Mouse (Mus musculus) neural tube, embryonic 13.5 days (tissue): Measurements from ENCODE around the gene Synrg. TPM values are rescaled to one million over a fixed set of nuclear protein-coding genes. Genes with fewer than 3 reads are reported as not detected.
A peak's percentile ranks its signal among the peaks of the same experiment; 100 is the strongest.

Source experiments
- ATAC-seq: fragments of 200-750 bp; cut with Nextera tagmentation; 2 replicates; pipeline ENCODE4 v1.8.0; 2017; ENCODE audit warnings: low read depth, mild to moderate bottlenecking, moderate TSS enrichment, moderate library complexity
- H3K27ac ChIP-seq: fragments of 300-500 bp; sonication (generic); replicated peaks from 2 replicates; pipeline ENCODE4 v1.5.1; 2015; ENCODE audit warnings: moderate library complexity, mild to moderate bottlenecking, inconsistent platforms
- H3K27me3 ChIP-seq: fragments of 300-500 bp; sonication (generic); 2 replicates; pipeline ENCODE4 v1.6.1; 2015; ENCODE audit warnings: mild to moderate bottlenecking, inconsistent platforms
- H3K36me3 ChIP-seq: fragments of 300-500 bp; sonication (generic); 2 replicates; pipeline ENCODE4 v1.6.1; 2015; ENCODE audit warnings: mild to moderate bottlenecking, inconsistent platforms
- H3K4me1 ChIP-seq: fragments of 300-500 bp; sonication (generic); replicated peaks from 2 replicates; pipeline ENCODE4 v1.6.1; 2015; ENCODE audit warnings: inconsistent platforms
- H3K4me2 ChIP-seq: fragments of 300-500 bp; sonication (generic); 2 replicates; pipeline ENCODE4 v1.6.1; 2015; ENCODE audit warnings: inconsistent platforms, mild to moderate bottlenecking, moderate library complexity
- H3K4me3 ChIP-seq: fragments of 300-500 bp; sonication (generic); 2 replicates; pipeline ENCODE4 v1.5.1; 2015; ENCODE audit warnings: mild to moderate bottlenecking, inconsistent platforms
- H3K9ac ChIP-seq: fragments of 300-500 bp; sonication (generic); 2 replicates; pipeline ENCODE4 v1.6.1; 2015; ENCODE audit warnings: moderate library complexity, mild to moderate bottlenecking, inconsistent platforms
- H3K9me3 ChIP-seq: fragments of 300-500 bp; sonication (generic); 2 replicates; pipeline ENCODE4 v1.6.1; 2016; ENCODE audit warnings: inconsistent platforms
- WGBS: fragments of 180-500 bp; shearing (Covaris S2); methylation state at CpG from one replicate; pipeline ENCODE4 v1.1.7; 2015; 5-methylcytosine and 5-hydroxymethylcytosine counted together
- polyA plus RNA-seq: library from polyadenylated mRNA; unstranded; fragments of >200 nt; fragmentation: Nextera tagmentation; extraction: Ambion mirVana; gene quantifications from 2 replicates; pipeline ENCODE4 v1.2.1, GENCODE M21; 2015

Gene Synrg
- polyA plus RNA-seq, 1 experiment from 2014 or later = 23.2 TPM

- peaks cover 44% of the 10 kb centered on the region for H3K27me3 ChIP-seq
- peaks cover 29% of the 10 kb centered on the region for H3K4me1 ChIP-seq
- H3K4me3 ChIP-seq = peak overlapping the region; percentile 63
- peak overlapping the region; percentile 72 for H3K9ac ChIP-seq
- 2% methylated on average over 62 of the region's 63 CpGs for WGBS
- peak overlapping the region; percentile 86 for H3K4me2 ChIP-seq
- ATAC-seq = peak; percentile 68
- no peaks in the 10 kb centered on the region for H3K9me3 ChIP-seq
- no peak overlapping the region for H3K27ac ChIP-seq
- H3K36me3 ChIP-seq = no peaks in the 10 kb centered on the region
Measured at GRCm38 (mm10) chr11:84068191-84069033, 104.2 kb downstream of the Synrg start.

GRCm38 (mm10) chr11:84069034-84069370 is 104.8 kb downstream of the Synrg start, which contains the start of gene Dusp14:
Dusp14 (minus strand) TSS chr11:84069261.
- peak within 1 kb of the TSS; percentile 72 for H3K9ac ChIP-seq
- H3K4me1 ChIP-seq = peaks cover 29% of the 10 kb centered on the region
- peaks cover 44% of the 10 kb centered on the region for H3K27me3 ChIP-seq
- H3K4me3 ChIP-seq = peak within 1 kb of the TSS; percentile 63
- H3K27ac ChIP-seq = no peak within 1 kb of the TSS
- no peaks in the 10 kb centered on the region for H3K36me3 ChIP-seq
- no peaks in the 10 kb centered on the region for H3K9me3 ChIP-seq
- WGBS = 15% methylated on average over 11 of the region's 11 CpGs
- peak within 1 kb of the TSS; percentile 86 for H3K4me2 ChIP-seq
- no peak for ATAC-seq

- Histone ChIP-seq H3K9ac (no peak overlapping the region), H3K4me2 (no peak overlapping the region), H3K9me3 (no peaks in the 10 kb centered on the region), H3K27me3 (peaks cover 18% of the 10 kb centered on the region), H3K4me3 (no peak overlapping the region), H3K36me3 (peaks cover under 1% of the 10 kb centered on the region; the same call in 1 of the 2 replicates), H3K4me1 (peaks cover 5% of the 10 kb centered on the region; the same call in 1 of the 2 replicates), H3K27ac (no peak overlapping the region)
- WGBS = 56% methylated on average over 9 of the region's 9 CpGs
- ATAC-seq = no peak
Measured at GRCm38 (mm10) chr11:84072904-84073651, 108.8 kb downstream of the Synrg start.

GRCm38 (mm10) chr11:84073816-84074764 is 109.9 kb downstream of the Synrg start:
- Histone ChIP-seq H3K9ac (no peak overlapping the region), H3K27me3 (peaks cover 11% of the 10 kb centered on the region), H3K4me2 (no peak overlapping the region), H3K9me3 (no peaks in the 10 kb centered on the region), H3K4me1 (no peaks in the 10 kb centered on the region; the same call in 1 of the 2 replicates), H3K27ac (no peak overlapping the region), H3K4me3 (no peak overlapping the region), H3K36me3 (peaks cover 9% of the 10 kb centered on the region)
- WGBS = 82% methylated on average over 7 of the region's 7 CpGs
- ATAC-seq = no peak

GRCm38 (mm10) chr11:84077008-84077407 is 112.8 kb downstream of the Synrg start:
- peaks cover 26% of the 10 kb centered on the region for H3K36me3 ChIP-seq
- WGBS = 74% methylated on average over 2 of the region's 2 CpGs
- H3K4me1 ChIP-seq = no peaks in the 10 kb centered on the region
- H3K4me3 ChIP-seq = no peak overlapping the region
- no peaks in the 10 kb centered on the region for H3K27me3 ChIP-seq
- H3K4me2 ChIP-seq = no peak overlapping the region
- ATAC-seq = no peak
- H3K27ac ChIP-seq = no peak overlapping the region
- H3K9ac ChIP-seq = no peak overlapping the region
- H3K9me3 ChIP-seq = no peaks in the 10 kb centered on the region

- no peaks in the 10 kb centered on the region for H3K27me3 ChIP-seq
- no peak overlapping the region for H3K4me2 ChIP-seq
- H3K27ac ChIP-seq = no peak overlapping the region
- no peak overlapping the region for H3K4me3 ChIP-seq
- H3K36me3 ChIP-seq = peaks cover 40% of the 10 kb centered on the region
- no peak overlapping the region for H3K9ac ChIP-seq
- H3K9me3 ChIP-seq = no peaks in the 10 kb centered on the region
- 84% methylated on average over 9 of the region's 9 CpGs for WGBS
- no peak for ATAC-seq
- no peaks in the 10 kb centered on the region for H3K4me1 ChIP-seq
Measured at GRCm38 (mm10) chr11:84078601-84079000, 114.4 kb downstream of the Synrg start.

- Histone ChIP-seq H3K27ac (no peak overlapping the region), H3K4me3 (no peak overlapping the region), H3K4me2 (no peak overlapping the region), H3K4me1 (no peaks in the 10 kb centered on the region), H3K9ac (no peak overlapping the region), H3K27me3 (no peaks in the 10 kb centered on the region), H3K36me3 (peaks cover 47% of the 10 kb centered on the region), H3K9me3 (no peaks in the 10 kb centered on the region)
- ATAC-seq = no peak
- whole genome bisulfite sequencing = 94% methylated on average over 11 of the region's 11 CpGs
Measured at GRCm38 (mm10) chr11:84079361-84079760, 115.1 kb downstream of the Synrg start.

- H3K27me3 ChIP-seq = no peaks in the 10 kb centered on the region
- no peak overlapping the region for H3K27ac ChIP-seq
- H3K36me3 ChIP-seq = peaks cover 48% of the 10 kb centered on the region
- ATAC-seq = no peak
- no peak overlapping the region for H3K9ac ChIP-seq
- no peaks in the 10 kb centered on the region for H3K9me3 ChIP-seq
- H3K4me2 ChIP-seq = no peak overlapping the region
- no peaks in the 10 kb centered on the region for H3K4me1 ChIP-seq
- 78% methylated on average over 4 of the region's 4 CpGs for WGBS
- no peak overlapping the region for H3K4me3 ChIP-seq
Measured at GRCm38 (mm10) chr11:84079887-84080286, 115.7 kb downstream of the Synrg start.

GRCm38 (mm10) chr11:84080327-84080726 is 116.1 kb downstream of the Synrg start:
- Histone ChIP-seq H3K27ac (no peak overlapping the region), H3K4me3 (no peak overlapping the region), H3K4me1 (no peaks in the 10 kb centered on the region), H3K9me3 (no peaks in the 10 kb centered on the region), H3K36me3 (peaks cover 48% of the 10 kb centered on the region), H3K9ac (no peak overlapping the region), H3K4me2 (no peak overlapping the region), H3K27me3 (no peaks in the 10 kb centered on the region)
- WGBS = 87% methylated on average over 3 of the region's 3 CpGs
- ATAC-seq = no peak

- no peaks in the 10 kb centered on the region for H3K4me1 ChIP-seq
- H3K27me3 ChIP-seq = no peaks in the 10 kb centered on the region
- H3K27ac ChIP-seq = no peak overlapping the region
- H3K4me3 ChIP-seq = no peak overlapping the region
- 68% methylated on average over 5 of the region's 5 CpGs for WGBS
- no peak overlapping the region for H3K9ac ChIP-seq
- no peak for ATAC-seq
- no peaks in the 10 kb centered on the region for H3K9me3 ChIP-seq
- peaks cover 56% of the 10 kb centered on the region for H3K36me3 ChIP-seq
- H3K4me2 ChIP-seq = no peak overlapping the region
Measured at GRCm38 (mm10) chr11:84081901-84082300, 117.7 kb downstream of the Synrg start.

- ATAC-seq = no peak
- H3K36me3 ChIP-seq = peaks cover 69% of the 10 kb centered on the region
- WGBS = 85% methylated on average over 8 of the region's 8 CpGs
Measured at GRCm38 (mm10) chr11:84090572-84090971, 126.3 kb downstream of the Synrg start.

More at GRCm38 (mm10) chr11:84090572-84090971, 126.3 kb downstream of the Synrg start:
- Histone ChIP-seq H3K4me1 (no peaks in the 10 kb centered on the region), H3K27ac (no peak overlapping the region), H3K9ac (no peak overlapping the region), H3K4me3 (no peak overlapping the region), H3K9me3 (no peaks in the 10 kb centered on the region), H3K27me3 (no peaks in the 10 kb centered on the region), H3K4me2 (no peak overlapping the region)
